Mouse (Mus musculus): ENCODE measurements around the gene Dtx4. TPM values are rescaled to one million over a fixed set of nuclear protein-coding genes. Genes with fewer than 3 reads are reported as not detected.

The Dtx4 gene
- total and polyA plus RNA-seq, 2 experiments from 2014 or later, result 24.6 to 54.7 TPM

- H3K4me3 ChIP-seq (ENCODE audit: low read length), result no peak overlapping the region
- no peaks in the 10 kb centered on the region for H3K9me3 ChIP-seq (ENCODE audit: low read length)
- no peaks in the 10 kb centered on the region for H3K36me3 ChIP-seq (ENCODE audit: insufficient read depth, low read length)
- TF ChIP-seq CTCF (IDR thresholded peaks at IDR 0.05; ENCODE audit: low read depth), result no peak
- no peak for ATAC-seq
- no peak overlapping the region for H3K9ac ChIP-seq (replicated peaks; ENCODE audit: low read length)
- H3K4me2 ChIP-seq (ENCODE audit: low read depth, low read length), result no peak overlapping the region
- no peaks in the 10 kb centered on the region for H3K27me3 ChIP-seq (ENCODE audit: insufficient read depth, low read length)
- H3K27ac ChIP-seq, result no peak overlapping the region
- no peak for DNase-seq (ENCODE audit: low spot score)
- 88% methylated on average over 5 of the region's 5 CpGs for WGBS
- H3K4me1 ChIP-seq (ENCODE audit: insufficient read depth, low read length), result no peaks in the 10 kb centered on the region
These were observed 74.2 kb downstream of the Dtx4 start for GRCm38 (mm10) chr19:12427101-12427500.

GRCm38 (mm10) chr19:12421680-12422079, 79.6 kb downstream of the Dtx4 start:
- Histone ChIP-seq H3K4me2 (ENCODE audit: low read depth, low read length) (no peak overlapping the region), H3K27ac (no peak overlapping the region), H3K9me3 (ENCODE audit: low read length) (no peaks in the 10 kb centered on the region), H3K27me3 (ENCODE audit: insufficient read depth, low read length) (no peaks in the 10 kb centered on the region), H3K4me3 (ENCODE audit: low read length) (no peak overlapping the region), H3K36me3 (ENCODE audit: insufficient read depth, low read length) (no peaks in the 10 kb centered on the region), H3K9ac (replicated peaks; ENCODE audit: low read length) (no peak overlapping the region), H3K4me1 (ENCODE audit: insufficient read depth, low read length) (no peaks in the 10 kb centered on the region)
- DNase-seq (ENCODE audit: low spot score), result no peak
- no peak for ATAC-seq
- 86% methylated on average over 1 of the region's 1 CpGs for WGBS
- no peak for TF ChIP-seq CTCF (IDR thresholded peaks at IDR 0.05; ENCODE audit: low read depth)

- no peaks in the 10 kb centered on the region for H3K4me1 ChIP-seq (ENCODE audit: insufficient read depth, low read length)
- ATAC-seq (no peak), DNase-seq (ENCODE audit: low spot score) (no peak)
- WGBS, result 71% methylated on average over 6 of the region's 6 CpGs
- TF ChIP-seq CTCF (IDR thresholded peaks at IDR 0.05; ENCODE audit: low read depth), result no peak
- no peak overlapping the region for H3K4me3 ChIP-seq (ENCODE audit: low read length)
- H3K9ac ChIP-seq (replicated peaks; ENCODE audit: low read length), result no peak overlapping the region
- no peak overlapping the region for H3K27ac ChIP-seq
- no peaks in the 10 kb centered on the region for H3K9me3 ChIP-seq (ENCODE audit: low read length)
- H3K27me3 ChIP-seq (ENCODE audit: insufficient read depth, low read length), result no peaks in the 10 kb centered on the region
- H3K4me2 ChIP-seq (ENCODE audit: low read depth, low read length), result no peak overlapping the region
- H3K36me3 ChIP-seq (ENCODE audit: insufficient read depth, low read length), result no peaks in the 10 kb centered on the region
These were observed 80.7 kb downstream of the Dtx4 start for GRCm38 (mm10) chr19:12420555-12420954.

- Histone ChIP-seq H3K9ac (replicated peaks; ENCODE audit: low read length) (no peak overlapping the region), H3K36me3 (ENCODE audit: insufficient read depth, low read length) (no peaks in the 10 kb centered on the region), H3K4me2 (ENCODE audit: low read depth, low read length) (no peak overlapping the region), H3K9me3 (ENCODE audit: low read length) (no peaks in the 10 kb centered on the region), H3K4me3 (ENCODE audit: low read length) (no peak overlapping the region), H3K4me1 (ENCODE audit: insufficient read depth, low read length) (no peaks in the 10 kb centered on the region), H3K27ac (no peak overlapping the region), H3K27me3 (ENCODE audit: insufficient read depth, low read length) (no peaks in the 10 kb centered on the region)
- WGBS, result 80% methylated on average over 3 of the region's 3 CpGs
- ATAC-seq (no peak), DNase-seq (ENCODE audit: low spot score) (no peak)
- no peak for TF ChIP-seq CTCF (IDR thresholded peaks at IDR 0.05; ENCODE audit: low read depth)
These were observed 82.9 kb downstream of the Dtx4 start for GRCm38 (mm10) chr19:12418312-12418711.

GRCm38 (mm10) chr19:12417361-12417760, 83.9 kb downstream of the Dtx4 start, which contains the start of gene Olfr1441:
TSS of gene Olfr1441 (plus strand) at chr19:12417433.
- ATAC-seq, result no peak
- no peak within 1 kb of the TSS for H3K27ac ChIP-seq
- H3K27me3 ChIP-seq (ENCODE audit: insufficient read depth, low read length), result no peaks in the 10 kb centered on the region
- H3K9me3 ChIP-seq (ENCODE audit: low read length), result no peaks in the 10 kb centered on the region
- H3K4me3 ChIP-seq (ENCODE audit: low read length), result no peak within 1 kb of the TSS
- H3K36me3 ChIP-seq (ENCODE audit: insufficient read depth, low read length), result no peaks in the 10 kb centered on the region
- no peaks in the 10 kb centered on the region for H3K4me1 ChIP-seq (ENCODE audit: insufficient read depth, low read length)
- no peak within 1 kb of the TSS for H3K9ac ChIP-seq (replicated peaks; ENCODE audit: low read length)
- H3K4me2 ChIP-seq (ENCODE audit: low read depth, low read length), result no peak within 1 kb of the TSS
- no peak for TF ChIP-seq CTCF (IDR thresholded peaks at IDR 0.05; ENCODE audit: low read depth)
- DNase-seq (ENCODE audit: low spot score), result no peak

Other genes starting within 250 kb of the Dtx4 start
- not detected in 2 replicates for gene Olfr235, start 240.4 kb downstream of the Dtx4 start, total RNA-seq (2014; rRNA removed)
- gene Olfr235, start 240.4 kb downstream of the Dtx4 start, polyA plus RNA-seq (2015; fragmentation: Nextera tagmentation; extraction: Ambion mirVana), result not detected in 2 replicates
- not detected in 2 replicates for gene Olfr1434, start 221.6 kb downstream of the Dtx4 start, total RNA-seq (2014; rRNA removed)
- gene Olfr1434, start 221.6 kb downstream of the Dtx4 start, polyA plus RNA-seq (2015; fragmentation: Nextera tagmentation; extraction: Ambion mirVana), result not detected in 2 replicates
- not detected in 2 replicates for gene Olfr1436, start 202.3 kb downstream of the Dtx4 start, total RNA-seq (2014; rRNA removed)
- gene Olfr1436, start 202.3 kb downstream of the Dtx4 start, polyA plus RNA-seq (2015; fragmentation: Nextera tagmentation; extraction: Ambion mirVana), result not detected in 2 replicates
- gene Olfr1437, start 176.4 kb downstream of the Dtx4 start, total RNA-seq (2014; rRNA removed), result not detected in 2 replicates
- not detected in 2 replicates for gene Olfr1437, start 176.4 kb downstream of the Dtx4 start, polyA plus RNA-seq (2015; fragmentation: Nextera tagmentation; extraction: Ambion mirVana)
- not detected in 2 replicates for gene Olfr1438-ps1, start 165.5 kb downstream of the Dtx4 start, total RNA-seq (2014; rRNA removed)
- gene Olfr1438-ps1, start 165.5 kb downstream of the Dtx4 start, polyA plus RNA-seq (2015; fragmentation: Nextera tagmentation; extraction: Ambion mirVana), result not detected in 2 replicates
- not detected in 2 replicates for gene Olfr1440, start 114.2 kb downstream of the Dtx4 start, total RNA-seq (2014; rRNA removed)
- gene Olfr1440, start 114.2 kb downstream of the Dtx4 start, polyA plus RNA-seq (2015; fragmentation: Nextera tagmentation; extraction: Ambion mirVana), result not detected in 2 replicates
- gene Olfr1441, start 84.0 kb downstream of the Dtx4 start, total RNA-seq (2014; rRNA removed), result not detected in 2 replicates
- not detected in 2 replicates for gene Olfr1441, start 84.0 kb downstream of the Dtx4 start, polyA plus RNA-seq (2015; fragmentation: Nextera tagmentation; extraction: Ambion mirVana)
- gene Pfpl, start 73.5 kb downstream of the Dtx4 start, total RNA-seq (2014; rRNA removed), result not detected in 2 replicates
- not detected in 2 replicates for gene Pfpl, start 73.5 kb downstream of the Dtx4 start, polyA plus RNA-seq (2015; fragmentation: Nextera tagmentation; extraction: Ambion mirVana)
- gene Mpeg1, start 40.7 kb downstream of the Dtx4 start, total RNA-seq (2014; rRNA removed), result 2.5 and 3.1 TPM in 2 replicates
- 1.0 and 1.2 TPM in 2 replicates for gene Mpeg1, start 40.7 kb downstream of the Dtx4 start, polyA plus RNA-seq (2015; fragmentation: Nextera tagmentation; extraction: Ambion mirVana)
- 1.9 and 4.8 TPM in 2 replicates for gene Fam111a, start 44.3 kb upstream of the Dtx4 start, total RNA-seq (2014; rRNA removed)
- 3.2 and 3.3 TPM in 2 replicates for gene Fam111a, start 44.3 kb upstream of the Dtx4 start, polyA plus RNA-seq (2015; fragmentation: Nextera tagmentation; extraction: Ambion mirVana)
- 0.14 TPM in 1 of 2 replicates, not detected in the other for gene Gm4952, start 98.5 kb upstream of the Dtx4 start, total RNA-seq (2014; rRNA removed)
- gene Gm4952, start 98.5 kb upstream of the Dtx4 start, polyA plus RNA-seq (2015; fragmentation: Nextera tagmentation; extraction: Ambion mirVana), result 0.30 and 0.43 TPM in 2 replicates
- not detected in 2 replicates for gene Glyat, start 131.9 kb upstream of the Dtx4 start, total RNA-seq (2014; rRNA removed)
- 0.05 TPM in 1 of 2 replicates, not detected in the other for gene Glyat, start 131.9 kb upstream of the Dtx4 start, polyA plus RNA-seq (2015; fragmentation: Nextera tagmentation; extraction: Ambion mirVana)
- not detected in 2 replicates for gene Olfr1442, start 169.0 kb upstream of the Dtx4 start, total RNA-seq (2014; rRNA removed)
- not detected in 2 replicates for gene Olfr1442, start 169.0 kb upstream of the Dtx4 start, polyA plus RNA-seq (2015; fragmentation: Nextera tagmentation; extraction: Ambion mirVana)
- not detected in 2 replicates for gene Olfr1443, start 176.7 kb upstream of the Dtx4 start, total RNA-seq (2014; rRNA removed)
- not detected in 2 replicates for gene Olfr1443, start 176.7 kb upstream of the Dtx4 start, polyA plus RNA-seq (2015; fragmentation: Nextera tagmentation; extraction: Ambion mirVana)
- gene Keg1, start 194.3 kb upstream of the Dtx4 start, total RNA-seq (2014; rRNA removed), result not detected in 2 replicates
- gene Keg1, start 194.3 kb upstream of the Dtx4 start, polyA plus RNA-seq (2015; fragmentation: Nextera tagmentation; extraction: Ambion mirVana), result not detected in 2 replicates

Measured in hindbrain, postnatal 0 days (tissue).